Mouse (Mus musculus): ENCODE results near the gene Gm7137. TPM values are rescaled to one million over a fixed set of nuclear protein-coding genes. Genes with fewer than 3 reads are reported as not detected.
"Not testable (repeated sequence)": the region's sequence is repeated elsewhere in the genome, so short reads cannot be mapped to it uniquely, and the experiment has no call there.

Gm7137 gene
- polyA plus RNA-seq, 1 experiment, result not detected

- TF ChIP-seq POLR2A (IDR thresholded peaks at IDR 0.05; ENCODE audit: insufficient read depth, low read depth, low read length) (no peak), CTCF (IDR thresholded peaks at IDR 0.05; ENCODE audit: insufficient read depth, low read depth, low read length) (no peak)
- Histone ChIP-seq H3K4me3 (ENCODE audit: insufficient read depth, low read depth, low read length) (no peak within 1 kb of the TSS), H3K27ac (ENCODE audit: insufficient read depth, low read depth, low read length) (no peak within 1 kb of the TSS), H3K4me1 (ENCODE audit: control insufficient read depth, insufficient read depth, low read length) (peaks cover 3% of the 10 kb centered on the region; the same call in 1 of the 2 replicates)
- 68% methylated on average over 8 of the region's 8 CpGs for WGBS
Measured at GRCm38 (mm10) chr10:77798921-77799508, 11.0 kb upstream of the Gm7137 start, which contains the start of gene Gm19668. TSS of gene Gm19668 (minus strand) at chr10:77799133.

GRCm38 (mm10) chr10:77798164-77798920, 10.3 kb upstream of the Gm7137 start:
- not testable (repeated sequence) for H3K27ac ChIP-seq (ENCODE audit: insufficient read depth, low read depth, low read length); H3K4me1 ChIP-seq (ENCODE audit: control insufficient read depth, insufficient read depth, low read length); H3K4me3 ChIP-seq (ENCODE audit: insufficient read depth, low read depth, low read length)
- 68% methylated on average over 3 of the region's 3 CpGs for WGBS

- no peak overlapping the region for H3K27ac ChIP-seq (ENCODE audit: insufficient read depth, low read depth, low read length)
- no peak overlapping the region for H3K4me3 ChIP-seq (ENCODE audit: insufficient read depth, low read depth, low read length)
Measured at GRCm38 (mm10) chr10:77797677-77798076, 9.7 kb upstream of the Gm7137 start.

GRCm38 (mm10) chr10:77794976-77795375, 7.0 kb upstream of the Gm7137 start, which contains the start of gene Gm9639:
TSS of gene Gm9639 (minus strand) at chr10:77795076.
- Histone ChIP-seq H3K4me3 (ENCODE audit: insufficient read depth, low read depth, low read length) (no peak within 1 kb of the TSS), H3K27ac (ENCODE audit: insufficient read depth, low read depth, low read length) (no peak within 1 kb of the TSS), H3K4me1 (ENCODE audit: control insufficient read depth, insufficient read depth, low read length) (peaks cover 3% of the 10 kb centered on the region; the same call in 1 of the 2 replicates)
- WGBS, result 73% methylated on average over 2 of the region's 2 CpGs
- TF ChIP-seq CTCF (IDR thresholded peaks at IDR 0.05; ENCODE audit: insufficient read depth, low read depth, low read length), result no peak
- TF ChIP-seq POLR2A (IDR thresholded peaks at IDR 0.05; ENCODE audit: insufficient read depth, low read depth, low read length), result no peak

More at GRCm38 (mm10) chr10:77797677-77798076, 9.7 kb upstream of the Gm7137 start:
- 53% methylated on average over 3 of the region's 3 CpGs for WGBS
- TF ChIP-seq CTCF (IDR thresholded peaks at IDR 0.05; ENCODE audit: insufficient read depth, low read depth, low read length) (no peak), POLR2A (IDR thresholded peaks at IDR 0.05; ENCODE audit: insufficient read depth, low read depth, low read length) (no peak)
- peaks cover 3% of the 10 kb centered on the region; the same call in 1 of the 2 replicates for H3K4me1 ChIP-seq (ENCODE audit: control insufficient read depth, insufficient read depth, low read length)

GRCm38 (mm10) chr10:77788621-77789020, 621 bp upstream of the Gm7137 start:
- Histone ChIP-seq H3K4me3 (ENCODE audit: insufficient read depth, low read depth, low read length) (no peak overlapping the region), H3K27ac (ENCODE audit: insufficient read depth, low read depth, low read length) (no peak overlapping the region), H3K4me1 (ENCODE audit: control insufficient read depth, insufficient read depth, low read length) (no peaks in the 10 kb centered on the region)
- TF ChIP-seq POLR2A (IDR thresholded peaks at IDR 0.05; ENCODE audit: insufficient read depth, low read depth, low read length) (no peak), CTCF (IDR thresholded peaks at IDR 0.05; ENCODE audit: insufficient read depth, low read depth, low read length) (no peak)
- WGBS, result 85% methylated on average over 2 of the region's 2 CpGs

- not testable (repeated sequence) for H3K4me1 ChIP-seq (ENCODE audit: control insufficient read depth, insufficient read depth, low read length); H3K27ac ChIP-seq (ENCODE audit: insufficient read depth, low read depth, low read length); H3K4me3 ChIP-seq (ENCODE audit: insufficient read depth, low read depth, low read length)
- 93% methylated on average over 3 of the region's 3 CpGs for WGBS
Measured at GRCm38 (mm10) chr10:77783396-77783795, 4.6 kb downstream of the Gm7137 start.

- not testable (repeated sequence) for H3K27ac ChIP-seq (ENCODE audit: insufficient read depth, low read depth, low read length); H3K4me3 ChIP-seq (ENCODE audit: insufficient read depth, low read depth, low read length); H3K4me1 ChIP-seq (ENCODE audit: control insufficient read depth, insufficient read depth, low read length)
- 75% methylated on average over 1 of the region's 1 CpGs for WGBS
Measured at GRCm38 (mm10) chr10:77782442-77782841, 5.6 kb downstream of the Gm7137 start, which contains the start of gene Gm3250. TSS of gene Gm3250 (minus strand) at chr10:77782542.

GRCm38 (mm10) chr10:77776844-77777243, 11.2 kb downstream of the Gm7137 start, which contains the start of gene Gm7138:
TSS of gene Gm7138 (minus strand) at chr10:77776944.
- H3K27ac ChIP-seq (ENCODE audit: insufficient read depth, low read depth, low read length); H3K4me3 ChIP-seq (ENCODE audit: insufficient read depth, low read depth, low read length); H3K4me1 ChIP-seq (ENCODE audit: control insufficient read depth, insufficient read depth, low read length): not testable (repeated sequence)
- WGBS, result 70% methylated on average over 1 of the region's 1 CpGs

GRCm38 (mm10) chr10:77772142-77772541, 15.9 kb downstream of the Gm7137 start:
- H3K4me3 ChIP-seq (ENCODE audit: insufficient read depth, low read depth, low read length); H3K27ac ChIP-seq (ENCODE audit: insufficient read depth, low read depth, low read length); H3K4me1 ChIP-seq (ENCODE audit: control insufficient read depth, insufficient read depth, low read length): not testable (repeated sequence)
- WGBS, result 93% methylated on average over 1 of the region's 3 CpGs

- not testable (repeated sequence) for H3K4me3 ChIP-seq (ENCODE audit: insufficient read depth, low read depth, low read length); H3K4me1 ChIP-seq (ENCODE audit: control insufficient read depth, insufficient read depth, low read length); H3K27ac ChIP-seq (ENCODE audit: insufficient read depth, low read depth, low read length)
- WGBS, result 75% methylated on average over 1 of the region's 1 CpGs
Measured at GRCm38 (mm10) chr10:77771225-77771624, 16.8 kb downstream of the Gm7137 start, which contains the start of gene Gm3238. TSS of gene Gm3238 (minus strand) at chr10:77771325.

Measured in olfactory bulb, adult 2 months (tissue).